Mouse (Mus musculus) heart, postnatal 0 days (tissue): Measurements from ENCODE around the gene Kcnc3. TPM values are rescaled to one million over a fixed set of nuclear protein-coding genes. Genes with fewer than 3 reads are reported as not detected.

Source experiments
- ATAC-seq: fragments of 200-750 bp; cut with Nextera tagmentation; 2 replicates; pipeline ENCODE4 v1.8.0; 2017; ENCODE audit warnings: low read depth, moderate number of reproducible peaks, moderate library complexity; ENCODE audit not compliant: insufficient read depth
- DNase-seq: peaks from one replicate; pipeline ENCODE4 v3.0.0-alpha.2; 2016; ENCODE audit warnings: low spot score
- H3K27ac ChIP-seq: fragments of 300-500 bp; sonication (generic); 2 replicates; pipeline ENCODE4 v1.5.1; 2014; ENCODE audit warnings: low read depth, mild to moderate bottlenecking
- H3K27me3 ChIP-seq: fragments of 300-500 bp; sonication (generic); 2 replicates; pipeline ENCODE4 v1.6.1; 2014; ENCODE audit warnings: low read length, mixed read lengths; ENCODE audit not compliant: control insufficient read depth, insufficient read depth
- H3K36me3 ChIP-seq: fragments of 300-500 bp; sonication (generic); replicated peaks from 2 replicates; pipeline ENCODE4 v1.6.1; 2014; ENCODE audit warnings: low read length, mixed read lengths; ENCODE audit not compliant: control insufficient read depth, insufficient read depth
- H3K4me1 ChIP-seq: fragments of 300-500 bp; sonication (generic); 2 replicates; pipeline ENCODE4 v1.6.1; 2014; ENCODE audit warnings: antibody characterized with exemption; ENCODE audit not compliant: control insufficient read depth, insufficient read depth
- H3K4me2 ChIP-seq: fragments of 300-500 bp; sonication (generic); 2 replicates; pipeline ENCODE4 v1.6.1; 2014; ENCODE audit warnings: low read depth, mild to moderate bottlenecking, low read length, moderate library complexity
- H3K4me3 ChIP-seq: fragments of 300-500 bp; sonication (generic); 2 replicates; pipeline ENCODE4 v1.5.1; 2014; ENCODE audit warnings: low read depth, low read length
- H3K9ac ChIP-seq: fragments of 300-500 bp; sonication (generic); replicated peaks from 2 replicates; pipeline ENCODE4 v1.6.1; 2014; ENCODE audit warnings: low read depth, low read length, mixed read lengths
- H3K9me3 ChIP-seq: fragments of 300-500 bp; sonication (generic); replicated peaks from 2 replicates; pipeline ENCODE4 v1.6.1; 2016; ENCODE audit warnings: low read length; ENCODE audit not compliant: control insufficient read depth
- CTCF ChIP-seq: IDR thresholded peaks from 2 replicates; pipeline ENCODE4 v1.5.1; 2016; ENCODE audit warnings: antibody characterized with exemption, control low read depth, low read depth
- EP300 ChIP-seq: IDR thresholded peaks from 2 replicates; pipeline ENCODE4 v1.6.1; 2016; ENCODE audit warnings: antibody characterized with exemption, low read depth
- whole genome bisulfite sequencing: fragments of 180-500 bp; shearing (Covaris S2); extraction: QIAGEN DNeasy Blood & Tissue Kit; methylation state at CpG from one replicate; pipeline ENCODE4 v1.1.7; 2014; 5-methylcytosine and 5-hydroxymethylcytosine counted together
- polyA plus RNA-seq: library from polyadenylated mRNA; unstranded; fragments of >200 nt; fragmentation: Nextera tagmentation; extraction: Ambion mirVana; gene quantifications from 2 replicates; pipeline ENCODE4 v1.2.1, GENCODE M21; 2015
- total RNA-seq: library from RNA; depleted of rRNA; stranded (reverse); fragments of >200 nt; gene quantifications from 2 replicates; pipeline ENCODE4 v1.2.3, GENCODE M21; 2014; ENCODE audit warnings: low replicate concordance

Gene Kcnc3
- total and polyA plus RNA-seq, 2 experiments from 2014 or later, result not detected

DNA sequence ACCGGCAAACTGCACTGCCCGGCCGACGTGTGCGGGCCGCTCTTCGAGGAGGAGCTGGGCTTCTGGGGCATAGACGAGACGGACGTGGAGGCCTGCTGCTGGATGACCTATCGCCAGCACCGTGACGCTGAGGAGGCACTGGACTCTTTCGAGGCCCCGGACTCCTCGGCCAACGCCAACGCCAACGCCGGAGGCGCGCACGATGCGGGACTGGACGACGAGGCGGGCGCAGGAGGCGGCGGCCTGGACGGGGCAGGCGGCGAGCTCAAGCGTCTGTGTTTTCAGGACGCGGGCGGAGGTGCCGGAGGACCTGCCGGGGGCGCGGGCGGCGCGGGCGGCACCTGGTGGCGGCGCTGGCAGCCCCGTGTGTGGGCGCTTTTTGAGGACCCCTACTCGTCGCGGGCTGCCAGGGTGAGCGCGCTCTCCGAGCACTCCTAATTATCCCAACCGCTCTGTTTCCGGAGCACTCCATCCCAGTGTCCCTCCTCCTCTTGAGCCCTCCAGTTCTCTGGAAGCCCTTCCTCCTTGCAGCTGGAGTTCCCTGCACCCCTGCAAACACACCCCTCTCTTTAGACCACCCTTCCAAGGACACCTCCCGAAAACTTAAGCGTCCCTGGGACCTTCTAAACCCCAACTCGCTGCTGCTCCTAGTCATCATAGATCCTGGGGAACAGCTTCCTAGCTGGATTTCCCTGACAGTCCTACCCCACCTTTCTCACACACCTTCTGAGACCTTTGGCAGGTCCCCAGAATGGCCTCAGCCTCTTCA is 1.1 kb downstream of the Kcnc3 start:
- under 1% methylated on average over 41 of the region's 60 CpGs for WGBS
- ATAC-seq (no peak), DNase-seq (no peak)
- TF ChIP-seq CTCF (no peak), EP300 (no peak)
- Histone ChIP-seq H3K27me3 (peaks cover 75% of the 10 kb centered on the region), H3K36me3 (no peaks in the 10 kb centered on the region), H3K27ac (no peak overlapping the region), H3K4me2 (peak overlapping the region; percentile 91), H3K4me1 (peaks cover 12% of the 10 kb centered on the region), H3K4me3 (peak overlapping the region; percentile 49), H3K9ac (no peak overlapping the region), H3K9me3 (no peaks in the 10 kb centered on the region)

DNA sequence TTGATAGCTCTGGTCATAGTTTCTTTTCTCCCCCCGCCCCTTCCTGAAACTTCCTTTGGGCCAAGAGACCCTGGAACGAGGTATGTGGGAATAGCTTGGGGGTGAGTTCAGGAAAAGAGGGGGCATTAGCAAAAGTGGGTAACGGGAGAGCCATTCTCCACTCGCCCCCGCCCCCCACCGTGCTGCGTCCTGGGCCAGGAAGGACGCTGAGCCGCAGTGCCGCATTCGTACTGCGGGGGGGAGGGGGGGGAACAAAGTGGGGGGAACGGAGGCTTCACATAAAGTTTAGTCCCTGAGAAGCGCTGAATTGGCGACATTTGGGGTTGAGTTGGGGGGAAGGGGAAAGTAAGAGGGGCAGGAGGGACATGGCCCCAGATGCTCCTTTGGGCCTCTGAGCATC is 2.6 kb downstream of the Kcnc3 start:
- Histone ChIP-seq H3K27ac (no peak overlapping the region), H3K27me3 (peaks cover 63% of the 10 kb centered on the region), H3K4me1 (peaks cover 10% of the 10 kb centered on the region), H3K36me3 (no peaks in the 10 kb centered on the region), H3K4me2 (no peak overlapping the region), H3K9me3 (no peaks in the 10 kb centered on the region), H3K4me3 (no peak overlapping the region), H3K9ac (no peak overlapping the region)
- ATAC-seq (no peak), DNase-seq (no peak)
- WGBS, result 2% methylated on average over 15 of the region's 15 CpGs
- TF ChIP-seq CTCF (no peak), EP300 (no peak)

DNA sequence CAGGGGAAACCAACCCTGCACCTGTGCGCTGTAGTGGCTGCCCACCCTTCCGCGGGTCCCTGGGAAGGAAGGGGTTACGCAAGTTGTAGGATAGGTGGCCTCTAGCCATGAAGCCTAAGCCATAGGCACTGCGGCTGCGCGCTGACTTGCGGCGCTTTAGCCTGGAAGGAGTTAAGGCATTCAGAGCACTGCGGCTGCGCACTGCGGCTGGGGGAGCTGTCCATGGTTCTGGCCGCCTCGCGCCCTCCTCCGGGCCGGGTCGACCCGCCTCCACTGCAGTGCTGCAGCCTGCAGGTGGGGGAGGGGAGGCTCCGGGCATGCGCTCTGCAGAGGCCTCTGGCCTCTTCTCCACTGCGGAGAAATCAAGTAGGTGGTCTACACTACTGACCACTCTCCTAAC is 3.3 kb downstream of the Kcnc3 start:
- no peak overlapping the region for H3K4me2 ChIP-seq
- peak; percentile 46 for DNase-seq
- H3K36me3 ChIP-seq, result no peaks in the 10 kb centered on the region

DNA sequence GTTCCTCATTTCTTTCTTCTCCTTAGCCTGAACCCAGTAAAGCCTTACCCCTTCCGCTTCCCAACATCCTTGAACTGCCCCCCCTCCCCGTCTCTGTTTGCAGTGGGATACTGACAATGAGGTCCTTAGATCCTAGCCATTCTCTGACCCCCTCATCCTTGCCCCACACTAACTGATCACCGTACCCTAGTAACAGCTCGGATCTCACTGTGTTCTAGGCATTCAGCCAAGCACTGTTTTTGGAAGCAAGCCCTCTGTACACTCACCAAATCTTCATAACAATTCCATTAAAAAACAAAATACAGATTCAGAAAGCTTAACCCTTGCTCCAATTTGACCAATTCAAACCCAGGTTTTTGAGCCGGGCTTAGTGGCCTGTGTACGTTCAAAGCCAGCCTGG is 3.8 kb downstream of the Kcnc3 start:
- DNase-seq, result no peak
- Histone ChIP-seq H3K27me3 (peaks cover 50% of the 10 kb centered on the region), H3K9ac (no peak overlapping the region), H3K27ac (no peak overlapping the region), H3K36me3 (no peaks in the 10 kb centered on the region), H3K4me2 (no peak overlapping the region), H3K9me3 (no peaks in the 10 kb centered on the region), H3K4me1 (peaks cover 10% of the 10 kb centered on the region), H3K4me3 (no peak overlapping the region)
- no peak for ATAC-seq
- TF ChIP-seq CTCF (no peak), EP300 (no peak)
- WGBS, result 52% methylated on average over 6 of the region's 6 CpGs

More for the DNA sequence above, 3.3 kb downstream of the Kcnc3 start:
- Histone ChIP-seq H3K27ac (no peak overlapping the region), H3K4me1 (peaks cover 10% of the 10 kb centered on the region), H3K4me3 (no peak overlapping the region), H3K9ac (no peak overlapping the region), H3K27me3 (peaks cover 55% of the 10 kb centered on the region), H3K9me3 (no peaks in the 10 kb centered on the region)
- TF ChIP-seq EP300, result no peak
- TF ChIP-seq CTCF, result no peak
- WGBS, result under 1% methylated on average over 22 of the region's 22 CpGs
- peak; percentile 49 for ATAC-seq

DNA sequence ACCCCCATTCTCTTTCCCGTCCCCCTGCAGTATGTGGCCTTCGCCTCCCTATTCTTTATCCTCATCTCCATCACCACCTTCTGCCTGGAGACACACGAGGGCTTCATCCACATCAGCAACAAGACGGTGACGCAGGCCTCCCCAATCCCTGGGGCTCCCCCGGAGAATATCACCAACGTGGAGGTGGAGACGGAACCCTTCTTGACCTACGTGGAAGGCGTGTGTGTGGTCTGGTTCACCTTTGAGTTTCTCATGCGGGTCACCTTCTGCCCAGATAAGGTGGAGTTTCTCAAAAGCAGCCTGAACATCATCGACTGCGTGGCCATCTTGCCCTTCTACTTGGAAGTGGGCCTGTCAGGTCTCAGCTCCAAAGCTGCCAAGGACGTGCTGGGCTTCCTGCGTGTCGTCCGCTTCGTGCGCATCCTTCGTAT is 4.7 kb downstream of the Kcnc3 start:
- TF ChIP-seq EP300 (no peak), CTCF (no peak)
- ATAC-seq (no peak), DNase-seq (no peak)
- Histone ChIP-seq H3K4me2 (no peak overlapping the region), H3K9ac (no peak overlapping the region), H3K9me3 (no peaks in the 10 kb centered on the region), H3K27me3 (peaks cover 42% of the 10 kb centered on the region), H3K4me1 (peaks cover 10% of the 10 kb centered on the region; the same call in 1 of the 2 replicates), H3K36me3 (no peaks in the 10 kb centered on the region), H3K4me3 (no peak overlapping the region), H3K27ac (no peak overlapping the region)
- WGBS, result 85% methylated on average over 20 of the region's 20 CpGs
